Comparison of ENCODE assay signal across 8 mouse cellular contexts in genomic region chr17:7168961-7169626, GRCm38 (mm10). TPM values are rescaled to one million over a fixed set of nuclear protein-coding genes. Genes with fewer than 3 reads are reported as not detected.
DNase-seq lines count a peak whose midpoint lies in the region; ATAC-seq and TF ChIP-seq lines count a peak whose summit lies in the region.

No protein-coding gene starts in this region.

- no peak for TF ChIP-seq CTCF in layer of hippocampus, adult 2 months (conservative IDR thresholded peaks at IDR 0.05)

- peak; percentile 43 for ATAC-seq in common myeloid progenitor, adult 5-6 weeks (replicated peaks; ENCODE audit: low read depth, poor library complexity, severe bottlenecking)
- ATAC-seq in intestine, embryonic 16.5 days: peak; percentile 67
- no peak for ATAC-seq in liver, embryonic 16.5 days (ENCODE audit: low read depth)

- H3K9ac ChIP-seq in intestine, embryonic 16.5 days (ENCODE audit: low read depth, low read length): peak overlapping the region; percentile 54
- H3K9ac ChIP-seq in liver, embryonic 16.5 days (ENCODE audit: low read depth, low read length): no peak overlapping the region

- 10% methylated on average over 15 of the region's 15 CpGs for WGBS in intestine, embryonic 16.5 days
- 13% methylated on average over 15 of the region's 15 CpGs for whole genome bisulfite sequencing in liver, embryonic 16.5 days (ENCODE audit: insufficient replicate concordance)

- no peak for DNase-seq in layer of hippocampus, adult 2 months (ENCODE audit: low spot score in 2 of 2)
- DNase-seq in layer of hippocampus, postnatal 10 days (ENCODE audit: low spot score in 2 of 2): no peak
- DNase-seq in heart, adult 11 months: peak; percentile 99
- peak; percentile 18 to 43 for DNase-seq in natural killer cell, adult 2 months (ENCODE audit: low spot score in 2 of 2)
- no peak for DNase-seq in ovary, postnatal 14 days (ENCODE audit: low spot score)

- no peaks in the 10 kb centered on the region for H3K9me3 ChIP-seq in intestine, embryonic 16.5 days (ENCODE audit: control insufficient read depth, low read length)
- H3K9me3 ChIP-seq in liver, embryonic 16.5 days (replicated peaks; ENCODE audit: control insufficient read depth, low read length): no peaks in the 10 kb centered on the region

- no peaks in the 10 kb centered on the region for H3K27me3 ChIP-seq in intestine, embryonic 16.5 days (replicated peaks; ENCODE audit: control insufficient read depth, insufficient read depth, low read length)
- peaks cover 13% of the 10 kb centered on the region for H3K27me3 ChIP-seq in liver, embryonic 16.5 days (ENCODE audit: control insufficient read depth, insufficient read depth, low read depth, low read length)

- peak overlapping the region; percentile 59 for H3K4me3 ChIP-seq in layer of hippocampus, adult 2 months
- peak overlapping the region; percentile 50 for H3K4me3 ChIP-seq in intestine, embryonic 16.5 days (ENCODE audit: low read length)
- H3K4me3 ChIP-seq in liver, embryonic 16.5 days (ENCODE audit: low read depth, low read length): peak overlapping the region; percentile 23

- H3K4me2 ChIP-seq in intestine, embryonic 16.5 days (ENCODE audit: low read depth, low read length): peak overlapping the region; percentile 78
- peak overlapping the region; percentile 90 for H3K4me2 ChIP-seq in liver, embryonic 16.5 days (ENCODE audit: low read depth, low read length)

- peaks cover 16% of the 10 kb centered on the region for H3K4me1 ChIP-seq in intestine, embryonic 16.5 days (ENCODE audit: control insufficient read depth, insufficient read depth, low read length)
- H3K4me1 ChIP-seq in liver, embryonic 16.5 days (ENCODE audit: control insufficient read depth, low read depth, low read length): peaks cover 8% of the 10 kb centered on the region

- no peaks in the 10 kb centered on the region for H3K36me3 ChIP-seq in intestine, embryonic 16.5 days (ENCODE audit: control insufficient read depth, insufficient read depth, low read length)
- H3K36me3 ChIP-seq in liver, embryonic 16.5 days (ENCODE audit: control insufficient read depth, insufficient read depth): no peaks in the 10 kb centered on the region

- H3K27ac ChIP-seq in layer of hippocampus, adult 2 months: peak overlapping the region; percentile 88
- H3K27ac ChIP-seq in intestine, embryonic 16.5 days (ENCODE audit: low read length): peak overlapping the region; percentile 93
- H3K27ac ChIP-seq in liver, embryonic 16.5 days (ENCODE audit: low read length): peak overlapping the region; percentile 3; the same call in 1 of the 2 replicates

RNA-seq across cellular contexts. Expression of gene Rps6ka2, which starts 0.8 kb away (rescaled TPM):
- 10 to 100 TPM; 34.4 to 34.6 TPM for total RNA-seq in layer of hippocampus, adult 2 months (2021)
- total RNA-seq in layer of hippocampus, postnatal 10 days (2021): 10 to 100 TPM; 27.0 to 27.4 TPM
- 2.1 and 2.4 TPM in 2 replicates for total RNA-seq in common myeloid progenitor, adult 5-6 weeks (2017)
- polyA plus RNA-seq in intestine, embryonic 16.5 days (2015; fragmentation: Nextera tagmentation; extraction: Ambion mirVana): 5.3 and 5.5 TPM in 2 replicates
- 1.1 and 1.6 TPM in 2 replicates for polyA plus RNA-seq in liver, embryonic 16.5 days (2015; fragmentation: Nextera tagmentation; extraction: Ambion mirVana)

Comparison
In these comparisons a context has a peak if more than half of its experiments do, and no peak if none do; other contexts are left out.
1. DNase-seq: peak in heart, adult 11 months (single experiment) and natural killer cell, adult 2 months (2 of 2); none in layer of hippocampus, adult 2 months (0 of 2), layer of hippocampus, postnatal 10 days (0 of 2) and ovary, postnatal 14 days (single experiment).
2. H3K27ac ChIP-seq: peak in every context shown above with its lines; median percentile 93 in intestine, embryonic 16.5 days; 88 in layer of hippocampus, adult 2 months; 3 in liver, embryonic 16.5 days.
3. Peak in every context shown above with its lines, with median percentiles within 50 percentile points of each other: H3K4me3 ChIP-seq.